In the genomic region with DNA sequence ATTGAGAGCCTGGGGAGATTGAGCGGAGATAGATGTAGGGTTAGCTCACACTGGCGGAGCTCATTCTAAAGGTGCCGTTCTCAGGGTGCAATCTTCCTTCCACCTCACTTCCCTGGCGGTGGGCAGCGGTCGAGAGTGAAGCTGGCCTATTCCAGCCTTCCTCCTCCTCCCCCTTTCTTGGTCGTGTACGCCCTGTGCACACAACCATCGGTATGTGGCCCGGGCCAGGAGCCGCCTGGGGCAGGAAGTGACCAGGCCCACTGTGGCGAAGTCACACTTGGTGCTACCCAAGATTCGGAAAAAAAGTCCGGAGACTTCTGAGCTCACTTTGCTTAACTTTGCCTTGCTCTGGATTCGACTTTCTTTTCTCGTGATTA, we compare ENCODE assay signal across 8 mouse cellular contexts. TPM values are rescaled to one million over a fixed set of nuclear protein-coding genes. Genes with fewer than 3 reads are reported as not detected.
DNase-seq lines count a peak whose midpoint lies in the region; ATAC-seq and TF ChIP-seq lines count a peak whose summit lies in the region.

No protein-coding gene starts in this region.

- H3K4me2 ChIP-seq in embryonic facial prominence, embryonic 14.5 days (ENCODE audit: low read depth, low read length), result peak overlapping the region; percentile 88
- H3K4me2 ChIP-seq in liver, embryonic 12.5 days, result peak overlapping the region; percentile 81
- H3K4me2 ChIP-seq in myocyte (ENCODE audit: low read depth), result peak overlapping the region; percentile 82

- no peaks in the 10 kb centered on the region for H3K27me3 ChIP-seq in embryonic facial prominence, embryonic 14.5 days (replicated peaks; ENCODE audit: control insufficient read depth, insufficient read depth, low read length)
- no peaks in the 10 kb centered on the region for H3K27me3 ChIP-seq in kidney, adult 2 months (replicated peaks; ENCODE audit: control insufficient read depth, insufficient read depth, low read length)
- H3K27me3 ChIP-seq in liver, embryonic 12.5 days (replicated peaks), result no peaks in the 10 kb centered on the region
- H3K27me3 ChIP-seq in myocyte (ENCODE audit: control insufficient read depth, insufficient read depth, insufficient read length), result no peaks in the 10 kb centered on the region

- 0 out of 2 replicates have a peak, but pooled peaks cover 19% of the 10 kb centered on the region for H3K4me1 ChIP-seq in embryonic facial prominence, embryonic 14.5 days (ENCODE audit: control insufficient read depth, insufficient read depth, low read length)
- H3K4me1 ChIP-seq in kidney, adult 2 months (ENCODE audit: control insufficient read depth, insufficient read depth, low read length), result peaks cover 7% of the 10 kb centered on the region; the same call in 1 of the 2 replicates
- H3K4me1 ChIP-seq in liver, embryonic 12.5 days, result peaks cover 44% of the 10 kb centered on the region

- 0% methylated on average over 14 of the region's 16 CpGs for WGBS in embryonic facial prominence, embryonic 14.5 days
- WGBS in kidney, adult 2 months, result under 1% methylated on average over 16 of the region's 16 CpGs
- 3% methylated on average over 16 of the region's 16 CpGs for WGBS in liver, embryonic 12.5 days (ENCODE audit: insufficient replicate concordance)

- no peak for ATAC-seq in embryonic facial prominence, embryonic 14.5 days (ENCODE audit: low read depth)
- ATAC-seq in liver, embryonic 12.5 days, result peak; percentile 22; the same call in 1 of the 2 replicates

- H3K79me2 ChIP-seq in myocyte (ENCODE audit: control insufficient read depth, insufficient read depth), result peaks cover 57% of the 10 kb centered on the region

- peak overlapping the region; percentile 41 for H3ac ChIP-seq in myocyte (ENCODE audit: control insufficient read depth, insufficient read length)

- H3K36me3 ChIP-seq in embryonic facial prominence, embryonic 14.5 days (ENCODE audit: control insufficient read depth, insufficient read depth, low read length), result 0 out of 2 replicates have a peak, but pooled peaks cover 6% of the 10 kb centered on the region
- H3K36me3 ChIP-seq in kidney, adult 2 months (ENCODE audit: control insufficient read depth, insufficient read depth, low read length), result no peaks in the 10 kb centered on the region
- H3K36me3 ChIP-seq in liver, embryonic 12.5 days, result peaks cover 7% of the 10 kb centered on the region; the same call in 1 of the 2 replicates
- H3K36me3 ChIP-seq in myocyte (ENCODE audit: control insufficient read depth, insufficient read depth), result no peaks in the 10 kb centered on the region

- peak overlapping the region; percentile 85 for H3K4me3 ChIP-seq in embryonic facial prominence, embryonic 14.5 days (ENCODE audit: low read depth, low read length)
- H3K4me3 ChIP-seq in kidney, adult 2 months (ENCODE audit: insufficient read depth, low read depth, low read length), result peak overlapping the region; percentile 84
- peak overlapping the region; percentile 98 for H3K4me3 ChIP-seq in liver, embryonic 12.5 days
- peak overlapping the region; percentile 100 for H3K4me3 ChIP-seq in myocyte

- H3K9ac ChIP-seq in embryonic facial prominence, embryonic 14.5 days (ENCODE audit: low read depth, low read length), result peak overlapping the region; percentile 99
- peak overlapping the region; percentile 98 for H3K9ac ChIP-seq in liver, embryonic 12.5 days

- DNase-seq in 3T3-L1 (ENCODE audit: low read depth, low spot score), result peak; percentile 80
- peak; percentile 52 to 60 for DNase-seq in adrenal gland, adult 18-20 months (ENCODE audit: low spot score in 2 of 2)
- peak; percentile 72 for DNase-seq in embryonic facial prominence, embryonic 14.5 days (ENCODE audit: low spot score)
- DNase-seq in heart, adult 8-10 months (ENCODE audit: low spot score), result peak; percentile 58
- DNase-seq in kidney, adult 2 months, result peak; percentile 77
- DNase-seq in spleen, postnatal 4 days (ENCODE audit: low spot score in 2 of 2), result peak; percentile 54 to 79

- TF ChIP-seq CTCF in kidney, adult 2 months (conservative IDR thresholded peaks at IDR 0.05; ENCODE audit: insufficient read depth, insufficient read length, low read depth, low read length), result 0 out of 2 replicates have a peak, but pooled peaks have one; percentile 4

- H3K9me3 ChIP-seq in embryonic facial prominence, embryonic 14.5 days (ENCODE audit: control insufficient read depth, low read length), result no peaks in the 10 kb centered on the region
- H3K9me3 ChIP-seq in liver, embryonic 12.5 days (replicated peaks), result no peaks in the 10 kb centered on the region

- peak overlapping the region; percentile 99 for H3K27ac ChIP-seq in embryonic facial prominence, embryonic 14.5 days (replicated peaks; ENCODE audit: low read depth, low read length)
- H3K27ac ChIP-seq in kidney, adult 2 months (ENCODE audit: insufficient read depth, low read depth, low read length), result peak overlapping the region; percentile 90
- peak overlapping the region; percentile 98 for H3K27ac ChIP-seq in liver, embryonic 12.5 days

- TF ChIP-seq POLR2A in kidney, adult 2 months (IDR thresholded peaks at IDR 0.05; ENCODE audit: low read depth, low read length), result peak; percentile 19
- peak; percentile 27 for TF ChIP-seq POLR2A in myocyte (IDR thresholded peaks at IDR 0.05; ENCODE audit: insufficient read length, low read depth)

TF ChIP-seq in myocyte, 11 proteins besides CTCF, POLR2A, EP300 and RAD21:
- TF ChIP-seq USF1 (IDR thresholded peaks at IDR 0.05; ENCODE audit: low read depth) (no peak), SRF (IDR thresholded peaks at IDR 0.05; ENCODE audit: control insufficient read depth, insufficient read length, low read depth) (no peak), TCF12 (IDR thresholded peaks at IDR 0.05; ENCODE audit: insufficient read depth, poor library complexity, severe bottlenecking) (no peak), MAX (IDR thresholded peaks at IDR 0.05; ENCODE audit: low read depth) (no peak), E2F4 (IDR thresholded peaks at IDR 0.05; ENCODE audit: insufficient read depth) (no peak), REST (IDR thresholded peaks at IDR 0.05; ENCODE audit: insufficient read depth, insufficient read length) (no peak), CEBPB (IDR thresholded peaks at IDR 0.05; ENCODE audit: insufficient read depth, poor library complexity, severe bottlenecking) (no peak), POLR2AphosphoS2 (IDR thresholded peaks at IDR 0.05; ENCODE audit: insufficient read length, low read depth) (no peak), MYOD1 (IDR thresholded peaks at IDR 0.05; ENCODE audit: control insufficient read depth in 1 of 3, insufficient read length in 2 of 3, low read depth in 2 of 3) (no peak), TCF3 (IDR thresholded peaks at IDR 0.05; ENCODE audit: insufficient read length, low read depth) (no peak), MYOG (IDR thresholded peaks at IDR 0.05; ENCODE audit: control insufficient read depth in 1 of 3, insufficient read depth in 1 of 3, insufficient read length in 2 of 3, low read depth in 2 of 3) (no peak)

RNA-seq across cellular contexts. Expression of a gene that starts 0.8 kb away (rescaled TPM):
- total RNA-seq in adrenal gland, adult 18-20 months (2021), result 100 to 1,000 TPM; 200 to 211 TPM
- 692 and 697 TPM in 2 replicates for polyA plus RNA-seq in embryonic facial prominence, embryonic 14.5 days (2014; fragmentation: Nextera tagmentation; extraction: Ambion mirVana)
- 10 to 100 TPM; 60.5 to 84.8 (median 69.0) TPM for total RNA-seq in heart, adult 8-10 months (2022)
- 96.1 and 120 TPM in 2 replicates for polyA plus RNA-seq in kidney, adult 2 months (2012; rRNA removed)
- polyA plus RNA-seq in liver, embryonic 12.5 days (2016; fragmentation: Nextera tagmentation; extraction: Ambion mirVana), result 203 and 206 TPM in 2 replicates
- polyA plus RNA-seq in myocyte (2012; fragmentation: generic; extraction: Trizol), result 128 TPM

RNA-seq across cellular contexts. Expression of a gene that starts 31.0 kb away (rescaled TPM):
- total RNA-seq in adrenal gland, adult 18-20 months (2021), result 10 to 100 TPM; 11.9 TPM
- 9.6 and 10.1 TPM in 2 replicates for polyA plus RNA-seq in embryonic facial prominence, embryonic 14.5 days (2014; fragmentation: Nextera tagmentation; extraction: Ambion mirVana)
- 1 to 10 TPM; 5.0 to 6.5 (median 5.3) TPM for total RNA-seq in heart, adult 8-10 months (2022)
- 3.9 and 4.8 TPM in 2 replicates for polyA plus RNA-seq in kidney, adult 2 months (2012; rRNA removed)
- polyA plus RNA-seq in liver, embryonic 12.5 days (2016; fragmentation: Nextera tagmentation; extraction: Ambion mirVana), result 11.1 and 11.3 TPM in 2 replicates
- 3.4 TPM for polyA plus RNA-seq in myocyte (2012; fragmentation: generic; extraction: Trizol)

RNA-seq across cellular contexts. Expression of a gene that starts 54.4 kb away (rescaled TPM):
- under 1 TPM; 0.03 to 0.17 TPM for total RNA-seq in adrenal gland, adult 18-20 months (2021)
- 0.22 and 0.61 TPM in 2 replicates for polyA plus RNA-seq in embryonic facial prominence, embryonic 14.5 days (2014; fragmentation: Nextera tagmentation; extraction: Ambion mirVana)
- under 1 TPM in 3 of 4 experiments, not detected in 1; 0.03 to 0.06 (median 0.06) TPM for total RNA-seq in heart, adult 8-10 months (2022)
- 0.10 and 0.19 TPM in 2 replicates for polyA plus RNA-seq in kidney, adult 2 months (2012; rRNA removed)
- 0.05 and 0.06 TPM in 2 replicates for polyA plus RNA-seq in liver, embryonic 12.5 days (2016; fragmentation: Nextera tagmentation; extraction: Ambion mirVana)
- not detected for polyA plus RNA-seq in myocyte (2012; fragmentation: generic; extraction: Trizol)
